Mouse (Mus musculus) E14TG2a.4 (cell line): ENCODE data around the gene 2900026A02Rik.

Source experiments
- CTCF ChIP-seq: conservative IDR thresholded peaks from 2 replicates; pipeline ENCODE4 v1.5.1; 2014; ENCODE audit warnings: low read length
- NANOG ChIP-seq: IDR thresholded peaks from 2 replicates; pipeline ENCODE4 v1.6.1; 2014; ENCODE audit warnings: borderline replicate concordance, low read length, mixed read lengths
- POU5F1 ChIP-seq: IDR thresholded peaks from 2 replicates; pipeline ENCODE4 v1.6.1; 2014; ENCODE audit warnings: low read length, borderline replicate concordance

DNA sequence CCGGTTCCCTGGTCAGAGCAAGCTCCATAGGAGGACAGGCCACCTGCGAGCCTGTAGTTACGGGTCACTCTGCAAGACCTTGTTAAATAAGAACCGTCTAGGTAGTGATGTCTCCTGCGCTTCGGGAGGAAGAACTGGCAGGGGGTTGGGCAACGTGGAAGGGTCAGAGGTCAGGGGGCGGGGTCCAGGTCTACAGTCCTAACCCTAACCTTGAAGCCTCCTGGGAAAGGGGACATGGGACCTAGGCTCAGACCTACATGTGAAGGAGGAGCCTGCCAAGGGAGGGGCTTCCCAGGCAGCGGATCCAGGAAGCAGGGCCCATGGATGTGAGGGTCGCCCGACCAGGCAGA, 11.7 kb downstream of the 2900026A02Rik start:
- no peak for TF ChIP-seq CTCF
- TF ChIP-seq NANOG, result no peak
- TF ChIP-seq POU5F1, result no peak
